Mouse (Mus musculus): ENCODE measurements around the gene Cxcr2. TPM values are rescaled to one million over a fixed set of nuclear protein-coding genes. Genes with fewer than 3 reads are reported as not detected.

Gene Cxcr2
- polyA plus RNA-seq, 1 experiment from 2014 or later = 0.47 TPM

GRCm38 (mm10) chr1:74208941-74209340 lies 55.2 kb downstream of the Cxcr2 start:
- WGBS = 89% methylated on average over 8 of the region's 8 CpGs
- Histone ChIP-seq H3K4me2 (no peak overlapping the region), H3K27ac (ENCODE audit: low read depth, low read length) (no peak overlapping the region)

More at GRCm38 (mm10) chr1:74208941-74209340, 55.2 kb downstream of the Cxcr2 start:
- no peak overlapping the region for H3K9ac ChIP-seq (ENCODE audit: low read depth, low read length)
- no peaks in the 10 kb centered on the region for H3K9me3 ChIP-seq (ENCODE audit: control insufficient read depth, low read length)
- ATAC-seq (replicated peaks; ENCODE audit: low FRiP score) (no peak), DNase-seq (ENCODE audit: low spot score) (no peak)
- no peaks in the 10 kb centered on the region for H3K36me3 ChIP-seq (ENCODE audit: control insufficient read depth, insufficient read depth, low read length)
- no peaks in the 10 kb centered on the region for H3K4me1 ChIP-seq (replicated peaks; ENCODE audit: control insufficient read depth, insufficient read depth, low read length)
- no peaks in the 10 kb centered on the region for H3K27me3 ChIP-seq (replicated peaks; ENCODE audit: control insufficient read depth, insufficient read depth, low read length)
- H3K4me3 ChIP-seq (ENCODE audit: low read depth, low read length) = no peak overlapping the region

MicroRNAs within 50 kb of the gene (microRNA counts, 519-probe panel; counts per million panel counts)
- microRNA mmu-miR-1928 = not detected

Small RNAs within 50 kb of the gene (microRNA-seq; reads per million reads assigned to microRNA genes)
- not detected for gene Mir1928 (ENCODE audit: borderline number of aligned reads)

Other genes starting within 250 kb of the Cxcr2 start
- gene Tns1, start 29.5 kb upstream of the Cxcr2 start, polyA plus RNA-seq (2014; fragmentation: Nextera tagmentation; extraction: Ambion mirVana) = 19.4 and 20.4 TPM in 2 replicates
- gene Rufy4, start 28.4 kb upstream of the Cxcr2 start, polyA plus RNA-seq (2014; fragmentation: Nextera tagmentation; extraction: Ambion mirVana) = 0.17 and 0.34 TPM in 2 replicates
- not detected in 2 replicates for gene Cxcr1, start 40.6 kb downstream of the Cxcr2 start, polyA plus RNA-seq (2014; fragmentation: Nextera tagmentation; extraction: Ambion mirVana)
- 375 and 384 TPM in 2 replicates for gene Arpc2, start 82.1 kb downstream of the Cxcr2 start, polyA plus RNA-seq (2014; fragmentation: Nextera tagmentation; extraction: Ambion mirVana)
- gene Gpbar1, start 124.6 kb downstream of the Cxcr2 start, polyA plus RNA-seq (2014; fragmentation: Nextera tagmentation; extraction: Ambion mirVana) = 2.8 and 3.2 TPM in 2 replicates
- 190 and 193 TPM in 2 replicates for gene Aamp, start 130.7 kb downstream of the Cxcr2 start, polyA plus RNA-seq (2014; fragmentation: Nextera tagmentation; extraction: Ambion mirVana)
- gene Pnkd, start 130.9 kb downstream of the Cxcr2 start, polyA plus RNA-seq (2014; fragmentation: Nextera tagmentation; extraction: Ambion mirVana) = 79.7 and 84.3 TPM in 2 replicates
- 21.7 and 22.9 TPM in 2 replicates for gene Tmbim1, start 151.6 kb downstream of the Cxcr2 start, polyA plus RNA-seq (2014; fragmentation: Nextera tagmentation; extraction: Ambion mirVana)
- 0.21 TPM in 1 of 2 replicates, not detected in the other for gene Catip, start 208.1 kb downstream of the Cxcr2 start, polyA plus RNA-seq (2014; fragmentation: Nextera tagmentation; extraction: Ambion mirVana)
- gene Slc11a1, start 221.2 kb downstream of the Cxcr2 start, polyA plus RNA-seq (2014; fragmentation: Nextera tagmentation; extraction: Ambion mirVana) = 10.0 and 10.4 TPM in 2 replicates
- gene Ctdsp1, start 237.5 kb downstream of the Cxcr2 start, polyA plus RNA-seq (2014; fragmentation: Nextera tagmentation; extraction: Ambion mirVana) = 65.2 and 71.1 TPM in 2 replicates

Data from liver, embryonic 11.5 days (tissue).